Mouse (Mus musculus): ENCODE data around the gene Glrb. TPM values are rescaled to one million over a fixed set of nuclear protein-coding genes. Genes with fewer than 3 reads are reported as not detected.

Gene Glrb
- polyA plus RNA-seq, 1 experiment from 2014 or later, result 8.5 TPM

DNA sequence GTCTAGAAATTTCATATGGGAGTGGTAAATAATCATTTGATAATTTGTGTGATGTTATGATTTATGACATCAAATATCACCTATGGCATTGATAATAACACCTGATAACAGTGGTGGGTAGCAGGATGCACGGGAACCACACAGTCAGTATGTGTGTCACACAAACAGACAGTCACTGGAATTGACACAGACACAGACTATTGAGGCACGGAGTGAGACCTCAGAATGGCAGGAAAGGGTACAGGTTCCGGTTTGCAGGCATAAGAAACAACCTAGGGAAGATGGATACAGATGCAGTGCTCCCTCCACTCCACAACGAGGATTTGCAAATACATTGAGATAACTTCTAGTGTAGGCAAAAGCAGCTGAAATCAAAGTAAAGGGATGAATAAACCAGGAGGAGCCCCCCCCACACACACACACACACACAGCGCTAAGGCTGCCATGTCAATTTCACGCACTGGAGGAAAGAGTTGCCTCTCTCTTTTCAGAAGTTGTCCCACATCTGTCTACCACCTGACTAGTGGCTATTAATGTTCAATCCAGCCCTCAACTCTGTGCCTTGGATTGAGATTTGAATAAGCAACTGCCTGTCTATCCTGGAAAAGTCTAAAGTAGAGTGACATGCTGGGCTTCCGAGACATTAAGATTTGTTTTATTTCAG lies 38.6 kb downstream of the Glrb start:
- H3K27me3 ChIP-seq (ENCODE audit: insufficient read depth, poor library complexity, severe bottlenecking), result no peaks in the 10 kb centered on the region
- no peaks in the 10 kb centered on the region for H3K9me3 ChIP-seq
- H3K4me1 ChIP-seq (replicated peaks), result no peaks in the 10 kb centered on the region
- no peak overlapping the region for H3K4me3 ChIP-seq
- WGBS, result 82% methylated on average over 7 of the region's 7 CpGs
- DNase-seq (ENCODE audit: low spot score), result no peak
- H3K27ac ChIP-seq, result no peak overlapping the region
- no peaks in the 10 kb centered on the region for H3K36me3 ChIP-seq

DNA sequence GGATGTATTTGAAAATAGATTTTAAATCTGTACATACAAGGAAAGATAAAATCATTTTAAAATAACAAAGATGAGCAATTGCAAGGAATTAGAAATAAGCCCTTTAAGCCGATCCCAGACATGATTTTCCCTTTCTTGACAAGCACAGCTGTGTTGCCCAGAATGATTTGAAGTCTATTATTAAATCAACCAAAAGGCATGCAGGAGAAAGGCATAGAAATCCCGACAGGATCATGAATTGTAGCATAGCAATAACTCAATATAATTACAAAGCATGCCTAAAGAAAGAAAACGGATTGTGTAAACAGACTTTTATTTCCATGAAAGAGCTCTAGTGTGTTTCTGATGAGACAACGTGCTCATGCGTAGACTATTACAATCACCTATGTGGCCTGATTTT lies 39.4 kb downstream of the Glrb start:
- Histone ChIP-seq H3K9me3 (no peaks in the 10 kb centered on the region), H3K4me1 (replicated peaks) (no peaks in the 10 kb centered on the region), H3K36me3 (no peaks in the 10 kb centered on the region), H3K4me3 (no peak overlapping the region), H3K27ac (no peak overlapping the region), H3K27me3 (ENCODE audit: insufficient read depth, poor library complexity, severe bottlenecking) (no peaks in the 10 kb centered on the region)
- DNase-seq (ENCODE audit: low spot score), result no peak
- WGBS, result 86% methylated on average over 5 of the region's 5 CpGs

- Histone ChIP-seq H3K4me3 (no peak overlapping the region), H3K27ac (no peak overlapping the region), H3K27me3 (ENCODE audit: insufficient read depth, poor library complexity, severe bottlenecking) (no peaks in the 10 kb centered on the region), H3K9me3 (no peaks in the 10 kb centered on the region), H3K4me1 (replicated peaks) (no peaks in the 10 kb centered on the region), H3K36me3 (no peaks in the 10 kb centered on the region)
- DNase-seq (ENCODE audit: low spot score), result no peak
- 93% methylated on average over 1 of the region's 1 CpGs for WGBS
Observed at GRCm38 (mm10) chr3:80871472-80872171, 41.8 kb downstream of the Glrb start.

DNA sequence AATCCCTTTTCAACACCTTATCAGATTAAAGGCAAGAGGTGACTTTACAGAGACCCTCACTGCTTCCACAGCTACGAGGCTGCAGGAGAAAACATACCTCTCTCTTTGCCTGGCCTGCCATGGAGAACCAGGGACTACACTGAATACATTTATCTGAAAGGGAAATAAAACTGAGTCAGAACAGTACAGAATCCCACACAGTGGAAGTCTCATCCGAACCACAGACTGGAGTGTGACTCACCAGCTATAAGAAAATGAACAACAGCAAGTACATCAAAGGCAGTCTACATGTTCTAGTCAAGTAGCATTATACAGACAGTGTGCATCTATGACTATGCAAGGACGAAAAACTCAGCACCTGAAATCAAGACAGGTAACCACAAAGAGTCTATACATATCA lies 46.1 kb downstream of the Glrb start:
- no peaks in the 10 kb centered on the region for H3K9me3 ChIP-seq
- no peak overlapping the region for H3K4me3 ChIP-seq
- H3K36me3 ChIP-seq, result no peaks in the 10 kb centered on the region
- DNase-seq (ENCODE audit: low spot score), result no peak
- 86% methylated on average over 3 of the region's 3 CpGs for WGBS
- H3K27me3 ChIP-seq (ENCODE audit: insufficient read depth, poor library complexity, severe bottlenecking), result no peaks in the 10 kb centered on the region
- H3K27ac ChIP-seq, result no peak overlapping the region
- H3K4me1 ChIP-seq (replicated peaks), result no peaks in the 10 kb centered on the region

GRCm38 (mm10) chr3:80852912-80853507 lies 60.5 kb downstream of the Glrb start:
- H3K4me1 ChIP-seq (replicated peaks), result no peaks in the 10 kb centered on the region
- no peaks in the 10 kb centered on the region for H3K27me3 ChIP-seq (ENCODE audit: insufficient read depth, poor library complexity, severe bottlenecking)
- H3K27ac ChIP-seq, result no peak overlapping the region
- no peaks in the 10 kb centered on the region for H3K9me3 ChIP-seq
- DNase-seq (ENCODE audit: low spot score), result no peak
- no peaks in the 10 kb centered on the region for H3K36me3 ChIP-seq
- no peak overlapping the region for H3K4me3 ChIP-seq
- 93% methylated on average over 3 of the region's 3 CpGs for WGBS

- no peak for DNase-seq (ENCODE audit: low spot score)
- Histone ChIP-seq H3K9me3 (no peaks in the 10 kb centered on the region), H3K4me3 (no peak overlapping the region), H3K27me3 (ENCODE audit: insufficient read depth, poor library complexity, severe bottlenecking) (no peaks in the 10 kb centered on the region), H3K4me1 (replicated peaks) (no peaks in the 10 kb centered on the region), H3K27ac (no peak overlapping the region), H3K36me3 (no peaks in the 10 kb centered on the region)
- 88% methylated on average over 10 of the region's 10 CpGs for WGBS
Observed at GRCm38 (mm10) chr3:80850947-80851346, 62.5 kb downstream of the Glrb start.

GRCm38 (mm10) chr3:80845634-80846033 lies 67.8 kb downstream of the Glrb start:
- 84% methylated on average over 2 of the region's 2 CpGs for WGBS
- Histone ChIP-seq H3K27ac (no peak overlapping the region), H3K36me3 (no peaks in the 10 kb centered on the region), H3K9me3 (no peaks in the 10 kb centered on the region), H3K4me3 (no peak overlapping the region), H3K27me3 (ENCODE audit: insufficient read depth, poor library complexity, severe bottlenecking) (no peaks in the 10 kb centered on the region), H3K4me1 (replicated peaks) (no peaks in the 10 kb centered on the region)
- DNase-seq (ENCODE audit: low spot score), result no peak

DNA sequence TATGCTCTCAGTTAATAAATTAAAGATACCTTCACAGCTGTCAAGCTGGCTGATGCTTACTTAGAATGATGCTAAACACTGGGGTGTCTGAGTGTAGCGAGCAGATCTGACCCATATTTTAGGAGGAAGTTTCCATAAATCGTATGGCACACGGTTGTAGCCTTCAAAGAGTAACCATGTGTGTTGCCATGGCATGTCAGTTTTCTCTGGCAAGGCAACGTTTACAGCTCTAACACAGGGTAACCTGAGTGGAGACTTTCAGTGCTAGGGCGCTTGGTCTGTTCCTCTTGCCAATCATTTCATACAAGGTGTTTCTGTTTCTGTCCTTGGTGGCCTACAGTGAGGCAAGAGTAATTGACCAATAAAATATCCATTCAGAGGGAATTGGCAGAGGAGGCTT lies 73.6 kb downstream of the Glrb start:
- Histone ChIP-seq H3K4me3 (no peak overlapping the region), H3K9me3 (no peaks in the 10 kb centered on the region), H3K27me3 (ENCODE audit: insufficient read depth, poor library complexity, severe bottlenecking) (no peaks in the 10 kb centered on the region), H3K4me1 (replicated peaks) (no peaks in the 10 kb centered on the region), H3K36me3 (no peaks in the 10 kb centered on the region), H3K27ac (no peak overlapping the region)
- 82% methylated on average over 5 of the region's 5 CpGs for WGBS
- DNase-seq (ENCODE audit: low spot score), result no peak

DNA sequence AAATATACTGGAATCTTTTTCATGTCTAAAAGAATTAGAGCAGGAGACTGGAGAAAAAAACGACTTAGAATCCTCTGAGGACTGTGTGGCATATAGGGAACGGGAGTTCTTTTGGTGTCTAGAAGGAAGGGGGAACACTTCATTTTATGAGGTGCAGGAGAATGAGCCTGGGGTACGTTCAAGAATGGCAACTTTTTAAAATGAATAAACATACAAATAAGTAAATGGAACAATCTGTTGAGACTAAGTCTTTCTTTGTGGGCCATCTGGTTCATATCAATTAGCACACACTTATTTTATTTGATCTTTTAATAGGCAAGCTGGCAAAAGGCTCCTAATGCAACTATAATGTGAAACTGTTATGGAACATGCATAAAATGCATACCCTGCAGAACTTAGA lies 75.9 kb downstream of the Glrb start:
- WGBS, result 71% methylated on average over 3 of the region's 3 CpGs
- no peaks in the 10 kb centered on the region for H3K27me3 ChIP-seq (ENCODE audit: insufficient read depth, poor library complexity, severe bottlenecking)
- H3K27ac ChIP-seq, result no peak overlapping the region
- no peaks in the 10 kb centered on the region for H3K9me3 ChIP-seq
- no peak for DNase-seq (ENCODE audit: low spot score)
- H3K36me3 ChIP-seq, result no peaks in the 10 kb centered on the region
- no peaks in the 10 kb centered on the region for H3K4me1 ChIP-seq (replicated peaks)
- H3K4me3 ChIP-seq, result no peak overlapping the region

- Histone ChIP-seq H3K27me3 (ENCODE audit: insufficient read depth, poor library complexity, severe bottlenecking) (no peaks in the 10 kb centered on the region), H3K9me3 (no peaks in the 10 kb centered on the region), H3K27ac (no peak overlapping the region), H3K4me1 (replicated peaks) (no peaks in the 10 kb centered on the region), H3K36me3 (no peaks in the 10 kb centered on the region), H3K4me3 (no peak overlapping the region)
- WGBS, result 96% methylated on average over 1 of the region's 1 CpGs
- DNase-seq (ENCODE audit: low spot score), result no peak
Observed at GRCm38 (mm10) chr3:80823975-80824374, 89.5 kb downstream of the Glrb start.

- Histone ChIP-seq H3K4me1 (replicated peaks) (no peaks in the 10 kb centered on the region), H3K27ac (no peak overlapping the region), H3K27me3 (ENCODE audit: insufficient read depth, poor library complexity, severe bottlenecking) (no peaks in the 10 kb centered on the region), H3K4me3 (no peak overlapping the region), H3K36me3 (no peaks in the 10 kb centered on the region), H3K9me3 (no peaks in the 10 kb centered on the region)
- 94% methylated on average over 1 of the region's 1 CpGs for WGBS
- no peak for DNase-seq (ENCODE audit: low spot score)
Observed at GRCm38 (mm10) chr3:80818619-80819018, 94.8 kb downstream of the Glrb start.

DNA sequence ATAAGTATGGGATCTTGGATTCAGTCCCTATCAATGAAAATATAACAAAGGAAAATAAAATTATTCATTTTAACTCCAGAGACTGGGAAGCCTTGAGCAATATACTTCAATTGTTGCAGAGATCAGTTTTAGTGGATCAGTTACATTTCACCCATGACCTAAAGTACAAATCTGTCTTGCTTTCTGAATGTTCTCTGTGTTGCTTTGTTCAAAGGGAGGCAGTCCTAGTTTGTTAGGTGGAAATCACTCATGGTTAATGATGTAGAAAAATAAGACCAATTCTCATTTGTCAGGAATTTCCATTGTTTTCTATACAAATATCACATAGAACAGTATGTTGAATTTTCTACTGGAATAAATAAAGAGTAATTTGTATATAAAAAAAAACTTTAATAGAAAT lies 99.7 kb downstream of the Glrb start:
- Histone ChIP-seq H3K9me3 (no peaks in the 10 kb centered on the region), H3K4me1 (replicated peaks) (no peaks in the 10 kb centered on the region), H3K27ac (no peak overlapping the region), H3K4me3 (no peak overlapping the region), H3K36me3 (no peaks in the 10 kb centered on the region), H3K27me3 (ENCODE audit: insufficient read depth, poor library complexity, severe bottlenecking) (no peaks in the 10 kb centered on the region)
- no peak for DNase-seq (ENCODE audit: low spot score)

- no peaks in the 10 kb centered on the region for H3K9me3 ChIP-seq
- DNase-seq (ENCODE audit: low spot score), result no peak
- WGBS, result 83% methylated on average over 3 of the region's 3 CpGs
Observed at GRCm38 (mm10) chr3:80812237-80812636, 101.2 kb downstream of the Glrb start.

More at GRCm38 (mm10) chr3:80812237-80812636, 101.2 kb downstream of the Glrb start:
- Histone ChIP-seq H3K27me3 (ENCODE audit: insufficient read depth, poor library complexity, severe bottlenecking) (no peaks in the 10 kb centered on the region), H3K4me3 (no peak overlapping the region), H3K36me3 (no peaks in the 10 kb centered on the region), H3K27ac (no peak overlapping the region), H3K4me1 (replicated peaks) (no peaks in the 10 kb centered on the region)
